Mouse (Mus musculus) midbrain, embryonic 10.5 days (tissue): ENCODE measurements around the gene Nos1ap. TPM values are rescaled to one million over a fixed set of nuclear protein-coding genes. Genes with fewer than 3 reads are reported as not detected.

Experiments
- polyA plus RNA-seq: library from polyadenylated mRNA; unstranded; fragments of >200 nt; fragmentation: Nextera tagmentation; extraction: Ambion mirVana; gene quantifications from 2 replicates; pipeline ENCODE4 v1.2.1, GENCODE M21; 2016

Nos1ap gene
- polyA plus RNA-seq, 1 experiment from 2014 or later: 7.9 TPM

Other genes with a start within 250 kb of the Nos1ap start
- gene Olfml2b, start 54.7 kb upstream of the Nos1ap start, polyA plus RNA-seq: 6.1 and 7.6 TPM in 2 replicates